Mouse (Mus musculus) thymus, postnatal 10 days (tissue): ENCODE results near the gene Peli1.
"Not testable (repeated sequence)": the region's sequence is repeated elsewhere in the genome, so short reads cannot be mapped to it uniquely, and the experiment has no call there.

Experiments used
- DNase-seq, 2 experiments: peaks; one replicate each; pipeline ENCODE4 v3.0.0; 2021; ENCODE audit warnings: low spot score in 2 of 2

Peli1 gene

GRCm38 (mm10) chr11:21151672-21152071, 60.6 kb downstream of the Peli1 start:
- no peak for DNase-seq

- no peak for DNase-seq
These were observed 62.0 kb downstream of the Peli1 start for GRCm38 (mm10) chr11:21153111-21153510.

GRCm38 (mm10) chr11:21157595-21157994, 66.5 kb downstream of the Peli1 start:
- DNase-seq, result no peak

- no peak for DNase-seq
These were observed 71.0 kb downstream of the Peli1 start for GRCm38 (mm10) chr11:21162093-21162492.

- no peak for DNase-seq
These were observed 72.1 kb downstream of the Peli1 start for GRCm38 (mm10) chr11:21163143-21163542.

GRCm38 (mm10) chr11:21163673-21164072, 72.6 kb downstream of the Peli1 start:
- DNase-seq, result peak; percentile 71

- no peak for DNase-seq
These were observed 73.4 kb downstream of the Peli1 start for GRCm38 (mm10) chr11:21164312-21164993.

- DNase-seq, result no peak
These were observed 74.0 kb downstream of the Peli1 start for GRCm38 (mm10) chr11:21164994-21165560.

GRCm38 (mm10) chr11:21166495-21167096, 75.5 kb downstream of the Peli1 start:
- DNase-seq, result no peak

GRCm38 (mm10) chr11:21168828-21169607, 77.9 kb downstream of the Peli1 start:
- DNase-seq, result no peak

GRCm38 (mm10) chr11:21169608-21169860, 78.4 kb downstream of the Peli1 start:
- not testable (repeated sequence) for DNase-seq

- DNase-seq, result no peak
These were observed 81.2 kb downstream of the Peli1 start for GRCm38 (mm10) chr11:21172281-21172680.

- no peak for DNase-seq
These were observed 82.8 kb downstream of the Peli1 start for GRCm38 (mm10) chr11:21173926-21174325.

- DNase-seq, result peak; percentile 88
These were observed 83.3 kb downstream of the Peli1 start for GRCm38 (mm10) chr11:21174396-21174795.

GRCm38 (mm10) chr11:21175063-21175462, 84.0 kb downstream of the Peli1 start:
- DNase-seq, result no peak

- no peak for DNase-seq
These were observed 85.4 kb downstream of the Peli1 start for GRCm38 (mm10) chr11:21176491-21176890.

GRCm38 (mm10) chr11:21178343-21178742, 87.3 kb downstream of the Peli1 start:
- DNase-seq, result peak; percentile 59 to 70

GRCm38 (mm10) chr11:21178998-21179645, 88.0 kb downstream of the Peli1 start:
- no peak for DNase-seq

- not testable (repeated sequence) for DNase-seq
These were observed 88.8 kb downstream of the Peli1 start for GRCm38 (mm10) chr11:21179873-21180272.

GRCm38 (mm10) chr11:21180650-21181049, 89.6 kb downstream of the Peli1 start:
- DNase-seq, result peak; percentile 66 to 73

- DNase-seq, result no peak
These were observed 90.5 kb downstream of the Peli1 start for GRCm38 (mm10) chr11:21181616-21182015.

GRCm38 (mm10) chr11:21182709-21183108, 91.6 kb downstream of the Peli1 start:
- DNase-seq, result no peak
